Mouse (Mus musculus): Measurements from ENCODE around the gene Syne2.

The Syne2 gene

GRCm38 (mm10) chr12:75829616-75830015, 11.7 kb downstream of the Syne2 start:
- no peak for DNase-seq

GRCm38 (mm10) chr12:75833149-75833959, 15.4 kb downstream of the Syne2 start:
- no peak for DNase-seq

GRCm38 (mm10) chr12:75833960-75834729, 16.2 kb downstream of the Syne2 start:
- DNase-seq: no peak

- DNase-seq: peak in 1 of 2 experiments; percentile 15
These were observed 18.6 kb downstream of the Syne2 start for GRCm38 (mm10) chr12:75836524-75836962.

GRCm38 (mm10) chr12:75837462-75837861, 19.5 kb downstream of the Syne2 start:
- DNase-seq: no peak

- peak in 1 of 2 experiments; percentile 21 for DNase-seq
These were observed 21.3 kb downstream of the Syne2 start for GRCm38 (mm10) chr12:75839083-75839736.

- no peak for DNase-seq
These were observed 23.2 kb downstream of the Syne2 start for GRCm38 (mm10) chr12:75841183-75841582.

GRCm38 (mm10) chr12:75844311-75844710, 26.4 kb downstream of the Syne2 start:
- DNase-seq: no peak

GRCm38 (mm10) chr12:75845070-75845469, 27.1 kb downstream of the Syne2 start:
- DNase-seq: no peak

- peak in 1 of 2 experiments; percentile 26 for DNase-seq
These were observed 28.6 kb downstream of the Syne2 start for GRCm38 (mm10) chr12:75846513-75846912.

GRCm38 (mm10) chr12:75850205-75850604, 32.3 kb downstream of the Syne2 start:
- no peak for DNase-seq

- no peak for DNase-seq
These were observed 33.5 kb downstream of the Syne2 start for GRCm38 (mm10) chr12:75851481-75851880.

- no peak for DNase-seq
These were observed 34.5 kb downstream of the Syne2 start for GRCm38 (mm10) chr12:75852384-75852783.

GRCm38 (mm10) chr12:75853559-75853958, 35.6 kb downstream of the Syne2 start:
- DNase-seq: no peak

GRCm38 (mm10) chr12:75855051-75855453, 37.1 kb downstream of the Syne2 start:
- DNase-seq: no peak

GRCm38 (mm10) chr12:75855621-75856020, 37.7 kb downstream of the Syne2 start:
- no peak for DNase-seq

- DNase-seq: no peak
These were observed 38.3 kb downstream of the Syne2 start for GRCm38 (mm10) chr12:75856096-75856868.

- DNase-seq: no peak
These were observed 42.0 kb downstream of the Syne2 start for GRCm38 (mm10) chr12:75859936-75860335.

- no peak for DNase-seq
These were observed 42.9 kb downstream of the Syne2 start for GRCm38 (mm10) chr12:75860843-75861242.

GRCm38 (mm10) chr12:75865166-75865565, 47.2 kb downstream of the Syne2 start:
- no peak for DNase-seq

- no peak for DNase-seq
These were observed 48.8 kb downstream of the Syne2 start for GRCm38 (mm10) chr12:75866419-75867373.

All from cerebellum, postnatal 10 days (tissue).